Comparison of ENCODE assay signal across 13 mouse cellular contexts in the genomic region with DNA sequence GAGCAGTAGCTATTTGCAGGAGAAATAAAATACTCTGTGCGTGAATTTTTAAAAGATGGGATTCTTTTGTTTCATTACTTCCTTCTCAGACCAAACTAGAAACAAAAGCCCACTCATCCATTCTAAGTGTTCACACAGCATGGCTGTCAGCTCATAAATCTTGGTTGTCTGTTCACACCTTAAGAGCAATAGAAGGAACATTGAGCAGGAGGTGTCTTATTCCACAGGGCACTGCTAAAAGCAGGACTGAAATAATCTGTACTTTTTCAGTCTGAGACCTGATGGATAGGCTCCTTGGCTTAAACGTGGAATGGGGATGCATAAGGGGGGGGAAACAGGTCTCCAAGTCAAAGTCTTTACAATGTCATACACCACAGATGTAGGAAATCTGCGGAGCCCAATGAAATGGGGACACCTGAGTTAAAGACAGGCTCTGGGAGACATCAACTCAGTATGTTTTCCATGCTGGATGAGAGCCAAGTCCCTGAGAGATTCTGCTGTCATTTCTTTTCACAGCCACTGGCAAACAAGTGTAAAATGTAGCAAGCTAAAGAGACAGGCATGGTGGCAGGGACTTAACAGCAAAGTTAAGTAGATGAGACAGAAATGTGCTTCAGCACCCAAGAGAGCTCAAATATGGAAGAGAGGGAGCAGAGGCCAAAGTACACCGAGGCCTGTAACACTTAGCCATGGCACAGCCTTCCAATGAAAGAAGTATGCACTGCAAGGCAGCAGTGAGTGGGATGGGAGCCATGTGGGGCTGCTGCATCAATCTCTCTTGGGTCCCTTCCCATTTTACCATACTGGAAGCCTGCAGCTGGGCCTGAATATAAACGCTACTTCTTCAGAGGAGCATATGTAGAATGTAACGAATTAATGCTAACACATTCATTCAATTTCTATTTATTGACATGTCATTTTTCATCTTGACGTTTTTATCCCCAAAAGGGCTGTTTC.
DNase-seq lines count a peak whose midpoint lies in the region; ATAC-seq and TF ChIP-seq lines count a peak whose summit lies in the region.
"Had no signal": no experiment of that assay in that cellular context is flagged by ENCODE, and none has a peak within 500 bp of the region (broad histone marks: within the 10 kb centered on the region; RNA-seq: fewer than 3 reads in every experiment).

No protein-coding gene starts in this region.

- no peak overlapping the region for H3K4me3 ChIP-seq in forebrain, embryonic 16.5 days (replicated peaks; ENCODE audit: low read length)
- no peak overlapping the region for H3K4me3 ChIP-seq in forebrain, embryonic 15.5 days
- no peak overlapping the region for H3K4me3 ChIP-seq in left cerebral cortex, adult 2 months
- H3K4me3 ChIP-seq: embryonic facial prominence, embryonic 12.5 days; heart, adult 2 months had no signal

- no peak for TF ChIP-seq CTCF in left cerebral cortex, adult 2 months (IDR thresholded peaks at IDR 0.05)

- 0 out of 2 replicates have a peak, but pooled peaks have one; percentile 31 for ATAC-seq in forebrain, embryonic 16.5 days
- no peak for ATAC-seq in forebrain, embryonic 15.5 days (replicated peaks)
- no peak for ATAC-seq in activated CD4-positive, CD25-positive, alpha-beta regulatory T cell, adult 4 months

- no peaks in the 10 kb centered on the region for H3K36me3 ChIP-seq in forebrain, embryonic 16.5 days (ENCODE audit: control insufficient read depth, insufficient read depth)
- no peaks in the 10 kb centered on the region for H3K36me3 ChIP-seq in forebrain, embryonic 15.5 days
- H3K36me3 ChIP-seq: embryonic facial prominence, embryonic 12.5 days had no signal

- WGBS in forebrain, embryonic 16.5 days, result 62% methylated on average over 7 of the region's 7 CpGs
- 61% methylated on average over 7 of the region's 7 CpGs for WGBS in forebrain, embryonic 15.5 days

- 0 out of 2 replicates have a peak, but pooled peaks cover 2% of the 10 kb centered on the region for H3K4me1 ChIP-seq in forebrain, embryonic 16.5 days (replicated peaks; ENCODE audit: control insufficient read depth, insufficient read depth, low read length)
- 0 out of 2 replicates have a peak, but pooled peaks cover 3% of the 10 kb centered on the region for H3K4me1 ChIP-seq in forebrain, embryonic 15.5 days
- H3K4me1 ChIP-seq: embryonic facial prominence, embryonic 12.5 days had no signal

- peak; percentile 28 to 53 for DNase-seq in left cerebral cortex, postnatal 14 days (ENCODE audit: low spot score in 2 of 2)
- DNase-seq in left cerebral cortex, adult 2 months (ENCODE audit: extremely low spot score in 1 of 2, low spot score in 2 of 2), result no peak
- DNase-seq in MN1 (ENCODE audit: low spot score), result peak; percentile 30
- DNase-seq in forelimb bud, embryonic 11.5 days (ENCODE audit: low read depth, low spot score), result peak; percentile 37
- DNase-seq: cerebellum, adult 9-10 months; heart, adult 2 months; heart, postnatal 14 days; kidney, adult 11 months; lung, adult 2 months had no signal

- H3K27me3 ChIP-seq in forebrain, embryonic 16.5 days (replicated peaks; ENCODE audit: control insufficient read depth, insufficient read depth, low read length), result no peaks in the 10 kb centered on the region
- 0 out of 2 replicates have a peak, but pooled peaks cover 2% of the 10 kb centered on the region for H3K27me3 ChIP-seq in forebrain, embryonic 15.5 days
- H3K27me3 ChIP-seq: embryonic facial prominence, embryonic 12.5 days had no signal

- intact Hi-C loops in left cerebral cortex, postnatal 14 days (cut with DNase I), result no loop called here
- intact Hi-C loops in left cerebral cortex, adult 2 months (cut with DNase I), result loop anchor here (1.0 to 10.0 kb wide), 4 partner anchors 79 to 366 kb away; no protein-coding TSS in a partner anchor

- H3K4me2 ChIP-seq in forebrain, embryonic 16.5 days (ENCODE audit: low read length), result no peak overlapping the region
- no peak overlapping the region for H3K4me2 ChIP-seq in forebrain, embryonic 15.5 days (replicated peaks)
- H3K4me2 ChIP-seq: embryonic facial prominence, embryonic 12.5 days had no signal

- H3K27ac ChIP-seq in forebrain, embryonic 16.5 days (ENCODE audit: low read length), result no peak overlapping the region
- H3K27ac ChIP-seq in forebrain, embryonic 15.5 days (replicated peaks), result no peak overlapping the region
- no peak overlapping the region for H3K27ac ChIP-seq in left cerebral cortex, adult 2 months
- H3K27ac ChIP-seq: embryonic facial prominence, embryonic 12.5 days; heart, adult 2 months had no signal

- no peaks in the 10 kb centered on the region for H3K9me3 ChIP-seq in forebrain, embryonic 16.5 days (ENCODE audit: control insufficient read depth, low read length)
- no peaks in the 10 kb centered on the region for H3K9me3 ChIP-seq in forebrain, embryonic 15.5 days
- H3K9me3 ChIP-seq: embryonic facial prominence, embryonic 12.5 days had no signal

- H3K9ac ChIP-seq in forebrain, embryonic 16.5 days (replicated peaks; ENCODE audit: low read depth, low read length), result no peak overlapping the region
- no peak overlapping the region for H3K9ac ChIP-seq in forebrain, embryonic 15.5 days (replicated peaks)
- H3K9ac ChIP-seq: embryonic facial prominence, embryonic 12.5 days had no signal

Comparison
In these comparisons a context has a peak if more than half of its experiments do, and no peak if none do; other contexts are left out.
1. DNase-seq: peak in left cerebral cortex, postnatal 14 days (2 of 2), MN1 (single experiment) and forelimb bud, embryonic 11.5 days (single experiment); none in left cerebral cortex, adult 2 months (0 of 2).